In the genomic region with DNA sequence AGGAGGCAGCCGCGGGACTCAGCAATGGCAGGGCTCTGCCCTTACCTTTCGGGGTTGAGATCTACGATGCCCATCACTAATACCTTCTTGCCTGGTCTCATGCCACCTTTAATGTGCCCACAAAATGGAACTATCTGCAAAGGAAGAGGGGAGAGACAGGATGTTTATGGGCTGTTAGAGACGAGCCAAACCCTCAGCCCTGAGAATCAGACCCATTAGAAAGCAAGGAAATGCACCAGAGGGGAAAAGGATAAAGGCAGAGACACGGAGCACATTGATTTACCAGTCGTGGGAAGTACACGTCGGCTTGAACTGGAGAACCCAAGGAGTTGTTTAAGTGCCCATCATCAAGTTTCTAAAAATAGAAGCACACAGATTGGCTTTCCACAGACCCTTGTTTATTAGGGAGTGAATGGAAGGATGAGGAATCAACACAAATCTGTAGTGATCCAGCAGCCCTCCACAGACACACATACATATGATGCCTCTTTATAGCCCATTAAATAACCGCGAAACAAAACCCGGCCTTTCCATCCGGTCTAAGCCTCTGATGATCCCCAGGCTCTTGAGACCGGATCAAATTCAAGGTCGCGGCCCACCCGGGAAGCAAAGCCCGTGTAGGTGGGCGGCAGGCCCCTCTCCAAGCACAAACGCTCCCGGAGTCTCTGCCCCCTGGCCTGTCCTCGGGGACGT, we compare ENCODE assay signal across 8 mouse cellular contexts. TPM values are rescaled to one million over a fixed set of nuclear protein-coding genes. Genes with fewer than 3 reads are reported as not detected.
DNase-seq lines count a peak whose midpoint lies in the region; ATAC-seq and TF ChIP-seq lines count a peak whose summit lies in the region.

No protein-coding gene starts in this region.

- peak overlapping the region; percentile 95 for H3K9ac ChIP-seq in forebrain, postnatal 0 days
- H3K9ac ChIP-seq in kidney, postnatal 0 days (ENCODE audit: low read depth, low read length) = peak overlapping the region; percentile 95

- peak overlapping the region; percentile 72 for H3K4me2 ChIP-seq in forebrain, postnatal 0 days (ENCODE audit: low read depth)
- peak overlapping the region; percentile 83 for H3K4me2 ChIP-seq in kidney, postnatal 0 days (ENCODE audit: low read length)

- 10% methylated on average over 23 of the region's 23 CpGs for WGBS in forebrain, postnatal 0 days
- 9% methylated on average over 23 of the region's 23 CpGs for WGBS in kidney, postnatal 0 days
- WGBS in midbrain, embryonic 10.5 days = 19% methylated on average over 23 of the region's 23 CpGs

- DNase-seq in kidney, adult 18-20 months = peak; percentile 29
- no peak for DNase-seq in kidney, postnatal 10 days
- peak; percentile 51 for DNase-seq in adipocyte (ENCODE audit: low spot score)
- no peak for DNase-seq in forebrain, postnatal 0 days
- DNase-seq in kidney, postnatal 0 days (ENCODE audit: low spot score) = peak; percentile 70
- no peak for DNase-seq in midbrain, embryonic 10.5 days (ENCODE audit: low spot score)
- DNase-seq in T-cell, adult 2 months (ENCODE audit: low spot score) = no peak
- DNase-seq in spleen, adult 12 weeks (ENCODE audit: low spot score) = no peak

- peak; percentile 23 for ATAC-seq in forebrain, postnatal 0 days
- ATAC-seq in kidney, postnatal 0 days (replicated peaks; ENCODE audit: low FRiP score, low read depth) = peak; percentile 31

- TF ChIP-seq CTCF in forebrain, postnatal 0 days (IDR thresholded peaks at IDR 0.05; ENCODE audit: low read depth) = no peak
- no peak for TF ChIP-seq CTCF in kidney, postnatal 0 days (IDR thresholded peaks at IDR 0.05; ENCODE audit: low read depth)

- H3K36me3 ChIP-seq in forebrain, postnatal 0 days (ENCODE audit: insufficient read depth) = peaks cover 10% of the 10 kb centered on the region; the same call in 1 of the 2 replicates
- H3K36me3 ChIP-seq in kidney, postnatal 0 days (ENCODE audit: insufficient read depth, low read length) = 0 out of 2 replicates have a peak, but pooled peaks cover 3% of the 10 kb centered on the region
- peaks cover 38% of the 10 kb centered on the region for H3K36me3 ChIP-seq in midbrain, embryonic 10.5 days

- peaks cover 16% of the 10 kb centered on the region; the same call in 1 of the 2 replicates for H3K4me1 ChIP-seq in forebrain, postnatal 0 days (ENCODE audit: insufficient read depth)
- peaks cover 31% of the 10 kb centered on the region for H3K4me1 ChIP-seq in kidney, postnatal 0 days (replicated peaks; ENCODE audit: insufficient read depth, low read length)
- peaks cover 40% of the 10 kb centered on the region for H3K4me1 ChIP-seq in midbrain, embryonic 10.5 days

- H3K27me3 ChIP-seq in forebrain, postnatal 0 days (ENCODE audit: insufficient read depth, low read length) = no peaks in the 10 kb centered on the region
- H3K27me3 ChIP-seq in kidney, postnatal 0 days (ENCODE audit: insufficient read depth, low read length) = no peaks in the 10 kb centered on the region
- peaks cover 34% of the 10 kb centered on the region for H3K27me3 ChIP-seq in midbrain, embryonic 10.5 days (ENCODE audit: low read depth, poor library complexity, severe bottlenecking)

- peak overlapping the region; percentile 94 for H3K27ac ChIP-seq in forebrain, postnatal 0 days (ENCODE audit: low read depth, low read length)
- H3K27ac ChIP-seq in kidney, postnatal 0 days = peak overlapping the region; percentile 92
- peak overlapping the region; percentile 95 for H3K27ac ChIP-seq in midbrain, embryonic 10.5 days (replicated peaks)

- H3K9me3 ChIP-seq in forebrain, postnatal 0 days (ENCODE audit: low read length) = no peaks in the 10 kb centered on the region
- H3K9me3 ChIP-seq in kidney, postnatal 0 days (replicated peaks; ENCODE audit: low read length) = no peaks in the 10 kb centered on the region
- H3K9me3 ChIP-seq in midbrain, embryonic 10.5 days (replicated peaks) = no peaks in the 10 kb centered on the region

- H3K4me3 ChIP-seq in forebrain, postnatal 0 days (ENCODE audit: low read depth, low read length) = peak overlapping the region; percentile 92
- H3K4me3 ChIP-seq in kidney, postnatal 0 days (replicated peaks; ENCODE audit: low read depth, low read length) = peak overlapping the region; percentile 91
- peak overlapping the region; percentile 78 for H3K4me3 ChIP-seq in midbrain, embryonic 10.5 days

RNA-seq across cellular contexts. Expression of a gene that starts 0.7 kb away (rescaled TPM):
- 104 and 119 TPM in 2 replicates for total RNA-seq in forebrain, postnatal 0 days (2014; rRNA removed)
- 71.9 and 78.3 TPM in 2 replicates for polyA plus RNA-seq in forebrain, postnatal 0 days (2015; fragmentation: Nextera tagmentation; extraction: Ambion mirVana)
- 31.3 and 33.8 TPM in 2 replicates for polyA plus RNA-seq in kidney, postnatal 0 days (2015; fragmentation: Nextera tagmentation; extraction: Ambion mirVana)
- 24.4 and 29.0 TPM in 2 replicates for polyA plus RNA-seq in midbrain, embryonic 10.5 days (2016; fragmentation: Nextera tagmentation; extraction: Ambion mirVana)

Comparison
In these comparisons a context has a peak if more than half of its experiments do, and no peak if none do; other contexts are left out.
1. DNase-seq: peak in kidney, adult 18-20 months (single experiment), adipocyte (single experiment) and kidney, postnatal 0 days (single experiment); none in kidney, postnatal 10 days (single experiment), forebrain, postnatal 0 days (single experiment), midbrain, embryonic 10.5 days (single experiment), T-cell, adult 2 months (single experiment) and spleen, adult 12 weeks (single experiment).
2. Peak in every context shown above with its lines, with median percentiles within 50 percentile points of each other: H3K27ac ChIP-seq and H3K4me3 ChIP-seq.